Mouse (Mus musculus) CH12.LX (cell line): ENCODE data around the gene Nabp1.

Experiments
- CTCF ChIP-seq, 2 experiments: IDR thresholded peaks in 1 of 2; conservative IDR thresholded peaks in 1 of 2; 2 replicates each; pipeline ENCODE4 v1.5.1; 2011 to 2012; ENCODE audit warnings: low read depth in 2 of 2, low read length in 2 of 2, improper control_type of control experiment in 1 of 2, inconsistent platforms in 1 of 2, mild to moderate bottlenecking in 1 of 2, moderate library complexity in 1 of 2
- EP300 ChIP-seq: IDR thresholded peaks from 2 replicates; pipeline ENCODE4 v1.6.1; 2011; ENCODE audit warnings: low read length, improper control_type of control experiment
- ETS1 ChIP-seq: conservative IDR thresholded peaks from 2 replicates; pipeline ENCODE4 v1.6.1; 2012; ENCODE audit warnings: low read depth, mild to moderate bottlenecking, inconsistent platforms, low read length, improper control_type of control experiment, moderate library complexity
- GABPA ChIP-seq: IDR thresholded peaks from 2 replicates; pipeline ENCODE4 v1.6.1; 2012; ENCODE audit warnings: low read depth, low read length, improper control_type of control experiment, inconsistent platforms; ENCODE audit not compliant: insufficient replicate concordance
- JUND ChIP-seq: conservative IDR thresholded peaks from 2 replicates; pipeline ENCODE4 v1.6.1; 2011; ENCODE audit warnings: low read depth, low read length, improper control_type of control experiment
- PAX5 ChIP-seq: IDR thresholded peaks from 2 replicates; pipeline ENCODE4 v1.6.1; 2012; ENCODE audit warnings: low read length, inconsistent platforms, mixed read lengths
- POLR2A ChIP-seq: IDR thresholded peaks from 2 replicates; pipeline ENCODE4 v1.6.1; 2011; ENCODE audit warnings: low read depth, mild to moderate bottlenecking, improper control_type of control experiment, low read length
- RCOR1 ChIP-seq: conservative IDR thresholded peaks from 2 replicates; pipeline ENCODE4 v1.6.1; 2012; ENCODE audit warnings: low read depth, mild to moderate bottlenecking, inconsistent platforms, low read length, improper control_type of control experiment
- SMC3 ChIP-seq: IDR thresholded peaks from 2 replicates; pipeline ENCODE4 v1.6.1; 2011; ENCODE audit warnings: low read depth, low read length, improper control_type of control experiment
- TBP ChIP-seq: conservative IDR thresholded peaks from 2 replicates; pipeline ENCODE4 v1.6.1; 2011; ENCODE audit warnings: low read depth, low read length, improper control_type of control experiment
- TCF12 ChIP-seq: IDR thresholded peaks from 2 replicates; pipeline ENCODE4 v1.6.1; 2014; ENCODE audit warnings: low read depth, mild to moderate bottlenecking, inconsistent platforms, low read length, improper control_type of control experiment

DNA sequence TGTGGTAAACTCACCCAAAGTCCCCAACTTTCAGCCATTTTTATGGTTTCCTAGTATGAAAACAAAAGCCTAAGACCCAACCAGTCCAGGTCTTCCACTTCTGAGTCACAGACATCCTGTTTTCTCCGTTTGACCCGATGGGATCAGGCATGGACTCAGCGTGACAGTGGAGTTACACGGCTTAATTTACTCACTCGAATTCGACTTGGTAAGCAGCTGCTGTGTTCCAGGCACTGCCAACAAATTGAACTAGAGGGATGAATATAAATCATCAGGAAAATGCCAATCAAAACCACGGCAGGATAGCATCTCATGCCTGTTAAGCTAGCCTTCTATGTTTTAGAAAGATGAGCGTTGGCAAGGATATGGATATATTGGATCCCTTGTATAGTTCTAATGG lies 43.4 kb upstream of the Nabp1 start:
- TF ChIP-seq TCF12 (no peak), EP300 (no peak), SMC3 (no peak), POLR2A (no peak), RCOR1 (no peak), CTCF (conservative IDR thresholded peaks at IDR 0.05 in 1 of 2, IDR thresholded peaks at IDR 0.05 in 1 of 2; ENCODE audit: low read depth in 2 of 2, low read length in 2 of 2) (no peak), TBP (no peak), ETS1 (no peak), GABPA (no peak), PAX5 (no peak), JUND (no peak)
